Mouse (Mus musculus) liver, embryonic 14.5 days (tissue): ENCODE results near the gene Rassf8.

Source experiments
- CTCF ChIP-seq: IDR thresholded peaks from 2 replicates; pipeline ENCODE4 v1.5.1; 2016; ENCODE audit warnings: antibody characterized with exemption, low read depth, control low read depth
- EP300 ChIP-seq: IDR thresholded peaks from 2 replicates; pipeline ENCODE4 v1.6.1; 2016; ENCODE audit warnings: antibody characterized with exemption, low read depth

DNA sequence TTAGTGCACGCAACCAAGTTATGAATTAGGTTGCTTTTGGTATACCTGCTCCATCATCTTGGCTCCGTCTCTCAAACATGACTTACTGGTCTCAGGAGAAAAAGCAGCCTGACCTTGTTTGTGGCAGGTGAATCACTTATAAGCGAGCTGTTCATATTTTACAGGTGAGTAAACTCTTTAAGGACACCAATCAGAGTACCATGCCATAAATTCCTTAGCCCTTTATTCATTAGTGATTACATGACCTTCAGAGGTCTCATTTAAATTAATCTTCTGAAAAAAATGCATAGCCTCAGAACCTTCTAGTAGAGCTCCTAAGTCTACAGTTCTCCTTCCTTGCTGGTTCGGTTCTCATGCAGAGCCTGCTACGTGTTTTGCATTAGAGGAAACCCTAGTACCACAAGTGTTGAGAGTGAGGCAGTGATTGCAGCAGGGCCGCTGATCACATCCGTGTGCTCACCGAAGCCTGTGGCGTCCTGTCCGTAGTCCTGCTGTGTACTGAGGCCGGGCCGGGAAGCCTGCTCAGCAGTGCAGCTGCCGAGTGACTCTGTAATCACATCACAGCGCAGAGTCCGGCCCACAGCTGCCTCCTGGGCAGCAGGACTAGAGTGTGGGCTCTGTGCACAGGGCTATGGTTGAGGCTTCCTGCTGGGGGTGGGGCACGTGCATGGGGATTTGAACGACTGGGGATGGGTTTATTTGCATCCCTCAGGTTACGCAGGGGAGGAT lies 23.9 kb downstream of the Rassf8 start:
- TF ChIP-seq EP300 (no peak), CTCF (no peak)
